Mouse (Mus musculus) erythroblast, embryonic 14.5 days (primary cell): ENCODE data around the gene Fbrs. TPM values are rescaled to one million over a fixed set of nuclear protein-coding genes. Genes with fewer than 3 reads are reported as not detected.
"Not testable (repeated sequence)": the region's sequence is repeated elsewhere in the genome, so short reads cannot be mapped to it uniquely, and the experiment has no call there.

Experiments
- H3K27me3 ChIP-seq: 2 replicates; pipeline ENCODE4 v1.6.1; 2012; ENCODE audit warnings: inconsistent platforms; ENCODE audit not compliant: control insufficient read depth
- H3K36me3 ChIP-seq: 2 replicates; pipeline ENCODE4 v1.6.1; 2012; ENCODE audit warnings: mild to moderate bottlenecking, inconsistent platforms; ENCODE audit not compliant: control insufficient read depth
- H3K4me1 ChIP-seq: 2 replicates; pipeline ENCODE4 v1.6.1; 2012; ENCODE audit warnings: inconsistent platforms; ENCODE audit not compliant: control insufficient read depth
- H3K4me3 ChIP-seq: replicated peaks from 2 replicates; pipeline ENCODE3; 2012; ENCODE audit warnings: moderate library complexity, mild to moderate bottlenecking, inconsistent platforms
- H3K9me3 ChIP-seq: 2 replicates; pipeline ENCODE4 v1.6.1; 2012; ENCODE audit warnings: low read length, inconsistent platforms, mixed read lengths; ENCODE audit not compliant: control insufficient read depth
- GATA1 ChIP-seq: IDR thresholded peaks from 2 replicates; pipeline ENCODE4 v1.6.1; 2012; ENCODE audit warnings: low read length, inconsistent platforms, mixed read lengths
- TAL1 ChIP-seq: IDR thresholded peaks from 3 replicates; pipeline ENCODE4 v1.6.1; 2012; ENCODE audit warnings: low read length, inconsistent platforms, mixed read lengths
- polyA plus RNA-seq: library from polyadenylated mRNA; stranded (reverse); fragments of >175 nt; gene quantifications from 2 replicates; pipeline ENCODE4 v1.2.3, GENCODE M21; 2012

Gene Fbrs
- 36.3 and 37.8 TPM in 2 replicates for polyA plus RNA-seq

DNA sequence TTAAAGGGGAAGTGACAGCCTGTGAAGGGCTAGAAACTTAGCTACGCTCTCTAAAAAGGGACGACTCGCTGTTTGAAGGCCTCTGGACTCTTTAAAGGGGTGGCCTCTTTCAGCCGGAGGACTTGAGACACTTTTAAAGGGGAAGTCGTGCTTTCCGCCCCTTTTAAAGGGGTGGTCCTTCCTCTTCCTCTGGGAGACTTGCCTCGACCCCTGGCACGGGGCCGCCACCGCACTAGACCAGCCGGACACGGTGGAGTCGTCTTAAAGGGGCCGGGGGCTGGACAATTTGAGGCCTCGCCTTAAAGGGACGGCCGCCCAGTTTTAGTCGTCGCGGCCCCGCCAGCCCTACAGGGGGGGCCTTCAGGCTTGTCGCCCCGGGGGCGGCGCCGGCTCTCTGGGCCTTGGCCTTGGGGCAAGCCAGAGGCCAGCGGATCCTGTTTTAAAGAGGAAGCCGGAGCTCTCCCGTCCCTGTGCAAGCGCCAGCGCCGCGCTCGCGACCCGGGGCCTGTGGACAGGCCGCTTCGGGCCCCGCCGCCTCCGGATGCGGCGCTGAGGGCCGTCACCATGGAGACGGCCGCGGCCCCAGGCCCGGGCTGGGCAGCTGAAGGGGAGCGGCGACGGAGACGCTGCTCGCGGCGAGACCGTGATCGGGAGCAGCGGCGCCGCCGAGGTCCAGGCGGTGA lies at the start of gene Fbrs:
Gene Fbrs, plus strand, starts transcription at position 565 of the 683 bp plus-strand sequence.
- Histone ChIP-seq H3K4me1 (peaks cover 59% of the 10 kb centered on the region), H3K27me3 (no peaks in the 10 kb centered on the region), H3K9me3 (no peaks in the 10 kb centered on the region), H3K36me3 (peaks cover 76% of the 10 kb centered on the region), H3K4me3 (peak within 1 kb of the TSS; percentile 92)
- TF ChIP-seq GATA1 = no peak

DNA sequence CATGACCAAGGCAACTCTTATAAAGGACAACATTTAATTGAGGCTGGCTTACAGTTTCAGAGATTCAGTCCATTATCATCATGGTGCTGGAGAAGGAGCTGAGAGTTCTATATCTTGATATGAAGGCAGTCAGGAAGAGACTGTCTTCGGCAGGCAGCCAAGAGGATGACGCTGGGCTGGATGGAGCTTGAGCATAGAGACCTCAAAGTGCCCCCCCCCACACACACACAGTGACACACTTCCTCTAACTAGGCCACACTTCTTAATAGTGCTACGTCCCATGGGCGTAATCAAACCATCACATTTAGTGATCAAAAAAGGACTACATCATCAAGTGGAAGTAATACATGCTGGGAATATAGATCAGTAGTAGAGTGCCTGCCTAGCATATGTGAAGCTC lies 43.8 kb upstream of the Fbrs start:
- no peaks in the 10 kb centered on the region for H3K4me1 ChIP-seq
- TF ChIP-seq TAL1 = no peak
- TF ChIP-seq GATA1 = no peak

DNA sequence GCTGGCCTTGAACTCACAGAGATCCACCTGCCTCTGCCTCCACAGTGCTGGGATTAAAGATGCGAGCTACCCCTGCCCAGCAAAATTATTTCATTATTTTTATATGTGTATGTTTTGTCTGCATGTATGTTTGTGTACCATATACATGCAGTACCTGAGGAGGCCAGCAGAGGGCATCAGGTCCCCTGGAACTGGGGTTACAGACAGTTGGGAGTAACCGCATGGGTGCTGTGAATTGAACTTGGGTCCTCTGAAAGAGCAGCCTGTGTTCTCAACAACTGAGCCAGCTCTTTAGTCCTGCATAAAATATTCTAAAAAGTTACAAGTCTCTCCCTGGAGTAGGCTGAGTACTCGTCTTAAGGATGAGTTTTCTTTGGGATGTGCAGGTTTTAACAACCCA lies 41.3 kb upstream of the Fbrs start:
- peaks cover 1% of the 10 kb centered on the region for H3K27me3 ChIP-seq
- peaks cover 18% of the 10 kb centered on the region for H3K9me3 ChIP-seq
- no peaks in the 10 kb centered on the region for H3K4me1 ChIP-seq
- TF ChIP-seq GATA1 (no peak), TAL1 (no peak)
- peaks cover 6% of the 10 kb centered on the region for H3K36me3 ChIP-seq
- no peak overlapping the region for H3K4me3 ChIP-seq

More for the DNA sequence above, 43.8 kb upstream of the Fbrs start:
- H3K36me3 ChIP-seq = no peaks in the 10 kb centered on the region
- H3K9me3 ChIP-seq = peaks cover 18% of the 10 kb centered on the region
- peaks cover 12% of the 10 kb centered on the region for H3K27me3 ChIP-seq
- no peak overlapping the region for H3K4me3 ChIP-seq

DNA sequence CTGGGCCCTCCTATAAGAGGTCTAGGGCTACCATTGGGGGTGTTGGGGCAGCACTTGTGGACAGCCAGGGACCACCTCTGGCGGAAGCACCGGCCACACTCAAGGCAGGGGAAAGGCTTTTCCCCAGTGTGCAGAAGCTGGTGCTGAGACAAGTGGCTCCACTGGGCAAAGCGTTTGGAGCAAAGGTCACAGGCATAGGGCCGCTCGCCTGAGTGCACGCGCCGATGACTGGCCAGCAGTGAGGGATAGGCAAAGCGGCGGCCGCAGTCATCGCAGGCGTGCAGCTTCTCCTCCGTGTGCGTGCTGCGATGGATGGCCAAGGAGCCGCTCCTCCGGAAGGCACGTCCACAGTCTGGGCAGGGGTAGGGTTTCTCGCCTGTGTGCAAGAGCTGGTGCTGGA lies 35.0 kb upstream of the Fbrs start:
- Histone ChIP-seq H3K4me3 (no peak overlapping the region), H3K4me1 (peaks cover 22% of the 10 kb centered on the region), H3K27me3 (no peaks in the 10 kb centered on the region; the same call in 1 of the 2 replicates), H3K36me3 (peaks cover 51% of the 10 kb centered on the region), H3K9me3 (peaks cover 5% of the 10 kb centered on the region)
- TF ChIP-seq TAL1 = no peak
- TF ChIP-seq GATA1 = no peak

DNA sequence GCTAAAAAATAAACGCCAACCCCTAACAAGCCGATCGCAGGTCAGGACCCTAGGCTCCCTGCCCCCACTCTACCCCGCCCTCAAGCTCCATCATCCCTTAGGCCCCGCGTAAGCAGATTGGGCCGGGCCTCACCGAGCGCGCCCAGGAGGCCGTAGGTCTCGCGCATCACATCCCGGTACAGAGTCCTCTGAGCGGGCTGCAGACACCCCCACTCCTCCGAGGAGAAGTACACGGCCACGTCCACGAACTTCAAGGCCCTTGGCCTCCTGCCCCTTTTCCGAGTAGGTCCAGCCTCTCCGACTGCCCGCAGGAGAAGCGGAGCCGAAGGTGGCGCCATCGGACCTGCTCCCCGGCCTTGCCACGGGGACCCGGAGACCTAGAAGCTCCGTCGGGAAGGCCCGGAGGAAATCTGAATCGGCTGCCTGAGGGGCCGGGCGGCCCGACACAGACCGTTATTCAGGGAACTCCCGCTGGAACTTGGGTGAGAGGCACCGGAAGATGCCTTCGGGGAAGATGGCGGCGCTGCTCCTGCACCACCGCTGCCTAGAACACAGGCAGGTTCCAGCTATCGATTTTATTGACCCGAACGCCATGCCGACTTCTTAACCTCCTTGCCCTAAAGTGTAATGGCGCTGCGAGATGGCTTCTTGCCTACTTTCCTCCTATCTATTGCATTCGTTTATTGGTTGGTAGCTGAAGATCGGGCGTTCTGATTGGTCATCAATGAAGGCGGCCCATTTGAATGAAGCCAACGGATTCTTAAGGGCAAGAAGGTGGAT lies 30.3 kb upstream of the Fbrs start, which contains the start of gene Zfp689:
Gene Zfp689, minus strand, starts transcription at position 638 of the 780 bp plus-strand sequence.
- H3K4me3 ChIP-seq = peak within 1 kb of the TSS; percentile 82
- H3K27me3 ChIP-seq = no peaks in the 10 kb centered on the region; the same call in 1 of the 2 replicates
- H3K4me1 ChIP-seq = peaks cover 57% of the 10 kb centered on the region
- peaks cover 5% of the 10 kb centered on the region for H3K9me3 ChIP-seq
- TF ChIP-seq GATA1 (no peak; the same call in 1 of the 2 replicates), TAL1 (no peak)
- H3K36me3 ChIP-seq = peaks cover 66% of the 10 kb centered on the region

DNA sequence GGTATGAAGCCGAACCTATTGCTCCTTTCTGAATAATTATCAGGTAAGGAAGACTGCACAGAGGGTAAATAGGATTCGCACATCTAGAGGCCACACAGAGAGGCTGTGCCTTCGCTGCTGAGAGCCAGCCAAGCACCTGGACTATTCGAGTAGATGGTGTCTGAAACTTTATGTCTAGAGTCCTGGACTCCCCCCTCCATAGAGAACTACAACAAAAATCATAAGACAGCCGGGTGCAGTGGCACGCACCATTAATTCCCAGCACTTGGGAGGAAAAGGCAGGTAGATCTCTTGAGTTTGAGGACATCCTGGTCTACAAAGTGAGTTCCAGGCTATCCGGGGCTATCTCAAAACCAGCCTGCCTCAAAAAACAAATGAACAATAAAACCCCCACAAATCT lies 29.0 kb upstream of the Fbrs start:
- Histone ChIP-seq H3K9me3 (no peaks in the 10 kb centered on the region), H3K4me3 (peak overlapping the region; percentile 82), H3K4me1 (peaks cover 59% of the 10 kb centered on the region), H3K27me3 (no peaks in the 10 kb centered on the region), H3K36me3 (peaks cover 62% of the 10 kb centered on the region)
- TF ChIP-seq TAL1 (no peak), GATA1 (no peak)

DNA sequence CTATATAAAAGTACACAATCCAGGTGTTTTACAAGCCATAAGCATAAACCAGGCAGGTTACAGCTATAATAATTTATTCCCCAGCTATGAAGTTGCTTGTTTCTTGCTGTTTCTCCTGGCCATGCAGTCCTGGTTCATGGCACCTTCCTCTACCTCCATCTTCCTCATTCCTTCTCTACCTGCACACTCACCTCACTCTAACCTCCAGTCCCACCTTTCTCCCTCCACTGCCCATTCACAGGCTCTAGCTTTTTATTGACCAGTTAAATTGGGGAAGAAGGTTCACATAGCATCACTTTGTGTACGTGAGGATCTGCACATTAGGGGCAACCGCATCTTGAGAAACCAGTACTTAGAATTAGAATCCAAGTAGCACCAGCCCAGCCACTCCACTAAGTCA lies 25.9 kb upstream of the Fbrs start:
- Histone ChIP-seq H3K36me3 (peaks cover 64% of the 10 kb centered on the region), H3K27me3 (no peaks in the 10 kb centered on the region), H3K4me3 (no peak overlapping the region), H3K4me1 (peaks cover 48% of the 10 kb centered on the region), H3K9me3 (peaks cover 10% of the 10 kb centered on the region)
- TF ChIP-seq TAL1 = no peak
- no peak for TF ChIP-seq GATA1

DNA sequence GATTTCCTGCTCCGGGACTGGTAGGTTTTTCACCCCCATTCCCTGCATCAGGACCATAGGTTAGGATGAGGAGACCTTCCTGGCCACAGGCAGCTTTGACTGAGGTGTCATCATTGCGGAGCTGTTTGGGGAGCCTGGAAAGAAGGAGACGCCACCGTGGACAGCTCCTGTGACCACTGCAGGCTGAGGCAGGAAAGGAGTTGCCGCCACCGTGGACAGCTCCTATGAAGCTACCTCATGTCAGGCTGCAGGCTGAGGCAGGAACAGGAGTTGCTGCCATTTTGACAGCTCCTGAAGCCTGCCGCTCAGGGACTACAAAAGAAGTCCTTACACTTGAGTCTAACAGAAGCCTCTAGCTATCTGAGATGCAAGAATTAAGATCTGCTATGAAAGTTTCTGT lies 24.1 kb upstream of the Fbrs start:
- peaks cover 52% of the 10 kb centered on the region for H3K4me1 ChIP-seq
- TF ChIP-seq TAL1 (no peak), GATA1 (no peak)
- no peak overlapping the region for H3K4me3 ChIP-seq
- H3K9me3 ChIP-seq = peaks cover 10% of the 10 kb centered on the region
- peaks cover 78% of the 10 kb centered on the region for H3K36me3 ChIP-seq
- no peaks in the 10 kb centered on the region for H3K27me3 ChIP-seq

DNA sequence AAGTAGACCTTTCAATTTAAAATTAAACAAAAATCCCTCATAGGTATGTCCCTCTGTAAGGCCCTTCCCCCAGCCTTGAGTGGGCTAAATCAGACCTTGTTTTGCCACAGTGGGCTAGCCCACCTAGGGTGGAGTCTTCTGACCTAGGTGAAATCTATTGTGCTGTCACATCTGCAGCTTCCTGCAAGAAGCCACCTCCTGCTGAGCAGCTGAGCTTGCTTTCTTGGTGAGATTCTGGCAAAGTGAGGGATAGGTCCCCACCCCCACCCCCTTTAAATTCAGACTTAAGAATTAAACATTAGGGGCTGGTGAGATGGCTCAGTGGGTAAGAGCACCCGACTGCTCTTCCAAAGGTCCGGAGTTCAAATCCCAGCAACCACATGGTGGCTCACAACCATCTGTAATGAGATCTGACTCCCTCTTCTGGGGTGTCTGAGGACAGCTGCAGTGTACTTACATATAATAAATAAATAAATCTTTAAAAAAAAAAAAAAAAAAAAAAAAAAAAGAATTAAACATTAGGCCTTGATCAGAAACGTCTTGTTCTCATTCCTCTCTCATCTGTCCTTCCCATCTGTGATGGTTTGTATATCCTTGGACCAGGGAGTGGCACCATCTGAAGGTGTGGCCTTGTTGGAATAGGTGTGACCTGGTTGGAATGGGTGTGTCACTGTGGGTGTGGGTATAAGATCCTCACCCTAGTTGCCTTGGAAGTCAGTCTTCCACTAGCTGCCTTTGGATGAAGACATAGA lies 20.5 kb upstream of the Fbrs start:
- H3K27me3 ChIP-seq, H3K4me3 ChIP-seq: not testable (repeated sequence)
- H3K4me1 ChIP-seq = peaks cover 24% of the 10 kb centered on the region
- H3K9me3 ChIP-seq = peaks cover 10% of the 10 kb centered on the region
- peaks cover 83% of the 10 kb centered on the region for H3K36me3 ChIP-seq

DNA sequence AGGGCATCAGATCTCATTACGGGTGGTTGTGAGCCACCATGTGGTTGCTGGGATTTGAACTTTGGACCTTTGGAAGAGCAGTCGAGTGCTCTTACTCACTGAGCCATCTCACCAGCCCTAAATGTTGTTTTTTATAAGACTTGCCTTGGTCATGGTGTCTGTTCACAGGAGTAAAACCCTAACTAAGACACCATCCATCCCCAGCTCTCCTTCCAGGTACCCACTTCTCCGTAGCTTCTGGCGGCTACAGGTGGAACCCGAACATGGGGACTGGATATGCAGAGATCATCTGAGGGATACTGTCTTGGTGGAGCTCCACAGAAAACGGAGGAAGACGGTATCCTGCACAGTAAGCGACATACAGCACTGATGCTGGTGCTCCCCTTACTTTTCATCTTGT lies 19.7 kb upstream of the Fbrs start, which contains the start of gene Prr14:
Gene Prr14, plus strand, starts transcription at position 301 of the 400 bp plus-strand sequence.
- Histone ChIP-seq H3K36me3 (peaks cover 86% of the 10 kb centered on the region), H3K4me3 (peak within 1 kb of the TSS; percentile 48), H3K9me3 (peaks cover 10% of the 10 kb centered on the region), H3K4me1 (peaks cover 22% of the 10 kb centered on the region)
- H3K27me3 ChIP-seq = not testable (repeated sequence)
